Mouse (Mus musculus) midbrain, embryonic 11.5 days (tissue): ENCODE data around the gene Ptger4. TPM values are rescaled to one million over a fixed set of nuclear protein-coding genes. Genes with fewer than 3 reads are reported as not detected.

ENCODE experiments used
- ATAC-seq: fragments of 200-750 bp; cut with Nextera tagmentation; 2 replicates; pipeline ENCODE4 v1.8.0; 2017; ENCODE audit warnings: moderate TSS enrichment, moderate library complexity; ENCODE audit not compliant: low FRiP score
- DNase-seq: peaks from one replicate; pipeline ENCODE4 v3.0.0; 2015; ENCODE audit warnings: low spot score; ENCODE audit errors: missing footprints
- H3K27ac ChIP-seq: fragments of 300-500 bp; sonication (generic); 2 replicates; pipeline ENCODE4 v1.5.1; 2014; ENCODE audit warnings: low read depth, low read length
- H3K27me3 ChIP-seq: fragments of 300-500 bp; sonication (generic); 2 replicates; pipeline ENCODE4 v1.6.1; 2014; ENCODE audit warnings: mild to moderate bottlenecking, low read length, moderate library complexity, mixed read lengths; ENCODE audit not compliant: control insufficient read depth, insufficient read depth
- H3K36me3 ChIP-seq: fragments of 300-500 bp; sonication (generic); 2 replicates; pipeline ENCODE4 v1.6.1; 2014; ENCODE audit warnings: mild to moderate bottlenecking, low read length, moderate library complexity, mixed read lengths; ENCODE audit not compliant: control insufficient read depth, insufficient read depth
- H3K4me1 ChIP-seq: fragments of 300-500 bp; sonication (generic); 2 replicates; pipeline ENCODE4 v1.6.1; 2014; ENCODE audit warnings: low read length; ENCODE audit not compliant: control insufficient read depth, insufficient read depth
- H3K4me2 ChIP-seq: fragments of 300-500 bp; sonication (generic); 2 replicates; pipeline ENCODE4 v1.6.1; 2014; ENCODE audit warnings: mild to moderate bottlenecking, moderate library complexity
- H3K4me3 ChIP-seq: fragments of 300-500 bp; sonication (generic); 2 replicates; pipeline ENCODE4 v1.5.1; 2014; ENCODE audit warnings: low read depth, low read length
- H3K9ac ChIP-seq: fragments of 300-500 bp; sonication (generic); 2 replicates; pipeline ENCODE4 v1.6.1; 2014; ENCODE audit warnings: low read length
- H3K9me3 ChIP-seq: fragments of 300-500 bp; sonication (generic); 2 replicates; pipeline ENCODE4 v1.6.1; 2016; ENCODE audit warnings: low read length; ENCODE audit not compliant: control insufficient read depth
- WGBS: fragments of 180-500 bp; shearing (Covaris S2); extraction: QIAGEN DNeasy Blood & Tissue Kit; methylation state at CpG from one replicate; pipeline ENCODE4 v1.1.7; 2014; 5-methylcytosine and 5-hydroxymethylcytosine counted together
- polyA plus RNA-seq: library from polyadenylated mRNA; unstranded; fragments of >200 nt; fragmentation: Nextera tagmentation; extraction: Ambion mirVana; gene quantifications from 2 replicates; pipeline ENCODE4 v1.2.1, GENCODE M21; 2014

Gene Ptger4
- polyA plus RNA-seq, 1 experiment from 2014 or later = 0.38 TPM

DNA sequence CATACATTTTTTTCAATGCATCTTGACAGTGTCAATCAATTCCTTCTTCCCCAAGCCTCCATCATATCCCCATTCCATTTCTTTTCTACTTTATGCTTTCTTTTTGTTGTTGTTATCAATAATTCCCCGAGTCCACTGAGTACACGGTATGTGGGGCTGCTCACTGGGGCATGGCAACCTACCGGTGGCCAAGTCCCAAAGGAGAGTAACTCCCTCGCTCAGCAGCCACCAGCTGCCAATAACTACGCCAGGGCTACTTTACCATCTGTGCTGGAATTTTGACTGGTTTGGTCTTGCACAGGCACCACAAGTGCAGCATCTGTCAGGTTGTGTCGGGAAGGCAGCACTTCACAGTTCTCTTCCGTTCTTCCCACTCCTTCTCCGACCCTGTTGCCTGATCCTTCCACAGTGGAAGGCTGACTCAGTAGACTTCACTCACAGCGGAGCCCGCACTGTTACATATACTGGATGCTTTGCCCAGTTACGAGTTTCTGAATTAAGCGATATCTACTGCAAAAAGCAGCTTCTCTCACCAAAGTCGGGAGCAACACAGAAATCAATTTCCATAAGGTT is 18.2 kb upstream of the Ptger4 start:
- Histone ChIP-seq H3K4me2 (no peak overlapping the region), H3K9ac (no peak overlapping the region), H3K27ac (no peak overlapping the region), H3K27me3 (no peaks in the 10 kb centered on the region), H3K4me3 (no peak overlapping the region), H3K4me1 (no peaks in the 10 kb centered on the region), H3K9me3 (no peaks in the 10 kb centered on the region), H3K36me3 (no peaks in the 10 kb centered on the region)
- WGBS = 88% methylated on average over 13 of the region's 13 CpGs
- DNase-seq = peak; percentile 69
- no peak for ATAC-seq

DNA sequence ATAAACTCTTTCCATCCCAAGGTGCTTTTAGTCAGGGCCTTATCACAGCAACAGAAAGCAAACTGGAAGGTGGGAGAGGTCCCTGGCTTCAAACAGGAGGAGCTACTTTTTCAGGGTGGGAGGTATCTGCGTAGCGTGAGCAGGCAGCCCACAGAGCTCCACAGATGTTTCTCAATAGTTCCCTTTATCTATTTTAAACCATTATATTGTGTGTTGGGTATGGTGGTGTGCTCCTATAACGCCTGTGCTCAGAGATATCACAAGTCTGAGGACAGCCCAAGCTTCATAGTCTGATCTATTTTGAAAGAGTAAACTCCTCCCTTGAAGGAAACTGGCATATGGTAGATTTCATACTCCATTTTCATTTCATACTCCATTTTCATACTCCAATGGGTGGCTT is 17.0 kb upstream of the Ptger4 start:
- H3K27ac ChIP-seq = no peak overlapping the region
- H3K9me3 ChIP-seq = no peaks in the 10 kb centered on the region
- ATAC-seq (no peak), DNase-seq (no peak)
- no peaks in the 10 kb centered on the region for H3K36me3 ChIP-seq
- no peaks in the 10 kb centered on the region for H3K27me3 ChIP-seq
- no peak overlapping the region for H3K4me3 ChIP-seq
- no peaks in the 10 kb centered on the region for H3K4me1 ChIP-seq
- 85% methylated on average over 3 of the region's 3 CpGs for WGBS
- no peak overlapping the region for H3K9ac ChIP-seq
- no peak overlapping the region for H3K4me2 ChIP-seq

DNA sequence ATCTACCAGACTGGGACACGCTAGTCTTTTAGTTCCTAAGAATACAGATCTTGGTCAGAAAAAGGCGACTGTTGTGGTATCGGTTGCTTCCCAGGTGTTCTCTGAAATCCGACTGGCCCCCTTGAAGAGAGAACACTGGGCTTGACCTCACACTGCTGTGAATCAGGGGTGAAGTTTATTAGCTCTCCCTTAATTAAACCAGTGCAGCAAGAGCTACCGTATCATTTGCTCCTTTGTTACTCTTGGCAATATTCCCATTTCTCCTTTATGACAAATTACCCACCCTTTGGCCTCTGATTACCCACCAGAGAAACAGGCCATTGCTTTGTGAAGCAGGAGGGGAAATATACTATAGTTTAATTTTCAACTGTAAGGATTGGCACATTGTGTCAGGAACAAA is 16.2 kb upstream of the Ptger4 start:
- Histone ChIP-seq H3K27me3 (no peaks in the 10 kb centered on the region), H3K36me3 (no peaks in the 10 kb centered on the region), H3K4me1 (no peaks in the 10 kb centered on the region), H3K27ac (no peak overlapping the region), H3K4me3 (no peak overlapping the region), H3K9me3 (no peaks in the 10 kb centered on the region), H3K4me2 (no peak overlapping the region), H3K9ac (no peak overlapping the region)
- ATAC-seq = no peak
- DNase-seq = peak; percentile 6
- WGBS = 79% methylated on average over 5 of the region's 5 CpGs

DNA sequence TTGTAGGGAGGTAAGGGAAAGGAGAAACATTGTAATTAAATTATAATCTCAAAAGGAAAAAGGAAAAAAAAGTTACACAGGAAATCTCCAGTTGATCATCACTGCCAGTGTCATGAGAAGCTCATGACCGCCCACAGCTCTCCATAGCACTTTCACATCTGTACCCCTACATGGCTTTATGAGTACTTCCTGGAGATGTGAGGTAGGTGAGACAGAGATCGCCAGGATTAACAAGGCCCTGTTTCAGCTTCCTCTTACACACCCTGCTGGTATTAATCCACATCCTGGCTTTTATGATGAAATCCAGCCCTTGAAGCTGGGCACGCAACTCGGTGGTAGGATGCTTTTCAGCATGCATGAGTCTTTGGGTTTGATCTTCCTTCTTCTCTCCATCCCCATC is 6.2 kb upstream of the Ptger4 start:
- no peak overlapping the region for H3K4me3 ChIP-seq
- no peak overlapping the region for H3K9ac ChIP-seq
- WGBS = 86% methylated on average over 4 of the region's 4 CpGs
- H3K27ac ChIP-seq = no peak overlapping the region
- H3K36me3 ChIP-seq = no peaks in the 10 kb centered on the region
- DNase-seq (peak; percentile 4), ATAC-seq (no peak)
- H3K27me3 ChIP-seq = peaks cover 7% of the 10 kb centered on the region
- H3K4me1 ChIP-seq = no peaks in the 10 kb centered on the region
- H3K4me2 ChIP-seq = no peak overlapping the region
- H3K9me3 ChIP-seq = no peaks in the 10 kb centered on the region

DNA sequence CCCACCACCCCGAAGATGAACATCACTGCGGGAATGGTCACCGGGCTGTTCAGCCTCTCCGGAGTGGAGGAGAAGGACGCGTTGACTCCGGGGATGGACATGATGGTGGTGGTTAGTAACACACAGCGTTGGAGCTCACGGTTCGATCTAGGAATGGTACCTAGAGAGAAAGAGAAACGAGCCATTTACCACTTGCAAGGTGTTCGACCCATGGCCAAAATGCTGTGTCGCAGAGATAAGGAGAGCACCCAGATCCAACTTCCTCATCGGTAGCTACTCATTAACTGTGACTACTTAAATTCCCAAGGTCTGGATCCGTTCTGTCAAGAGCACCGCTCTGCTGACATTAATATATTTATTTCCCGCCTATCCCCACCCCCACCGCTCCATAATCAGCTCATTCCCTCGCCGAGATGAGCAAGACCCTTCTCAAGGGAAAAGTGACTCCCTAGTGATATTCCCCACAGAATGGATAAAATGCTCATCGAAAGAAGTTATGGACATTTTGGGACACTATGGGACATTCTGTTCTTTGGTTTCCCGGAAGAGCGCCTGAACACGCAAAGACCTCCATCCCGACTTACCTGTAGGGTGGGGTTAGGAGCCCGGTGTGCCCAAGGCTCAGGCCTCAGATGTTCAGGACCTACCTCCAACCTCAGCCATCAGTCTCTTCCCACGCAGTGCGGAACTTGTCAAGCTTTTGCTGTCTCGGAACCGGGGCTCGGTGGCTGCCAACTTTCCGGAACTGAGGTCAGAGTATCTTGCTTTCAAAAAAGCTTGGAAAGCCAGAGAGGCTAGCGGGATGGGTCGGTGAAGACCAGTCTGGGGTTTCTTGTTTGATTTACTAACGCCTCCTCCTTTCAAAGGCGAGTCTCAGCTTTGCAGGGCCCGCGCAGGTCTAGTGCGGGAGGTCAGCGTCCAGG is 690 bp downstream of the Ptger4 start:
- peaks cover 19% of the 10 kb centered on the region for H3K4me1 ChIP-seq
- no peak overlapping the region for H3K27ac ChIP-seq
- WGBS = 8% methylated on average over 40 of the region's 40 CpGs
- H3K36me3 ChIP-seq = no peaks in the 10 kb centered on the region
- H3K4me3 ChIP-seq = peak overlapping the region; percentile 48
- DNase-seq (peak; percentile 91), ATAC-seq (peak; percentile 0; the same call in 1 of the 2 replicates)
- peak overlapping the region; percentile 92 for H3K4me2 ChIP-seq
- peaks cover 43% of the 10 kb centered on the region for H3K27me3 ChIP-seq
- peak overlapping the region; percentile 49; the same call in 1 of the 2 replicates for H3K9ac ChIP-seq
- no peaks in the 10 kb centered on the region for H3K9me3 ChIP-seq

DNA sequence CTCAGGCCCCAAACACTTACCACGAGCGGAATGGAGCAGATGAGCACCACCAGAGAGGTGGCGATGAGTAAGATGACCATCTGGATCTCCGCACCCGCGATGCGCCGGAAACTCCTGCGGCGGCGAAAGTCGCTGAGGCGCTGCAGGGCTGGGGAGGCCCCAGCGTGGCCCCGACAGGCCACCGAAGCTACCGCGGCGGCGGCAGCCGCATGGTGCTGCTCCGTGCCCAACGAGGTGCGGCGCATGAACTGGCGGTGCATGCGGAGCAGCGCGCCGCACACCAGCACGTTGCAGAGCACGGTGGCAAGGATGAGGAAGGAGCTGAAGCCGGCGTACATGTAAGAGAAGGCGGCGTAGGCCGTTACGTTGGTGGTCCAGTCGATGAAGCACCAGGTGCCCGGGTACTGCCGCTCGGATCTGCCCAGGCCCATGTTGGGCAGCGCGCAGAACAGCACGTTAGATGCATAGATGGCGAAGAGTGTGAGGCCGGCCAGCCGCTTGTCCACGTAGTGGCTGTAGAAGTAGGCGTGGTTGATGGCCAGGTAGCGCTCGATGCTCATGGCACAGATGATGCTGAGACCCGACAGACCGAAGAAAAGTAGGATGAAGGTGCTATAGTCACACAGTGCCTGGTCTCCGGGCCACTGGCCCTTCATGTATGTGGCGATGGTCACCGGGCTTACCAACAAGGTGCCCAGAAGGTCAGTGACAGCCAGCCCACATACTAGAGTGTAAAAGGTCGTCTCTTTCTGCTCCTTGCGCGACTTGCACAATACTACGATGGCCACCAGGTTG is 1.5 kb downstream of the Ptger4 start:
- peak overlapping the region; percentile 42; the same call in 1 of the 2 replicates for H3K9ac ChIP-seq
- ATAC-seq (peak; percentile 53), DNase-seq (peak; percentile 94)
- peaks cover 19% of the 10 kb centered on the region for H3K4me1 ChIP-seq
- H3K27me3 ChIP-seq = peaks cover 43% of the 10 kb centered on the region
- H3K9me3 ChIP-seq = no peaks in the 10 kb centered on the region
- H3K4me3 ChIP-seq = peak overlapping the region; percentile 48
- no peaks in the 10 kb centered on the region for H3K36me3 ChIP-seq
- peak overlapping the region; percentile 92 for H3K4me2 ChIP-seq
- H3K27ac ChIP-seq = no peak overlapping the region
- 3% methylated on average over 61 of the region's 61 CpGs for WGBS

DNA sequence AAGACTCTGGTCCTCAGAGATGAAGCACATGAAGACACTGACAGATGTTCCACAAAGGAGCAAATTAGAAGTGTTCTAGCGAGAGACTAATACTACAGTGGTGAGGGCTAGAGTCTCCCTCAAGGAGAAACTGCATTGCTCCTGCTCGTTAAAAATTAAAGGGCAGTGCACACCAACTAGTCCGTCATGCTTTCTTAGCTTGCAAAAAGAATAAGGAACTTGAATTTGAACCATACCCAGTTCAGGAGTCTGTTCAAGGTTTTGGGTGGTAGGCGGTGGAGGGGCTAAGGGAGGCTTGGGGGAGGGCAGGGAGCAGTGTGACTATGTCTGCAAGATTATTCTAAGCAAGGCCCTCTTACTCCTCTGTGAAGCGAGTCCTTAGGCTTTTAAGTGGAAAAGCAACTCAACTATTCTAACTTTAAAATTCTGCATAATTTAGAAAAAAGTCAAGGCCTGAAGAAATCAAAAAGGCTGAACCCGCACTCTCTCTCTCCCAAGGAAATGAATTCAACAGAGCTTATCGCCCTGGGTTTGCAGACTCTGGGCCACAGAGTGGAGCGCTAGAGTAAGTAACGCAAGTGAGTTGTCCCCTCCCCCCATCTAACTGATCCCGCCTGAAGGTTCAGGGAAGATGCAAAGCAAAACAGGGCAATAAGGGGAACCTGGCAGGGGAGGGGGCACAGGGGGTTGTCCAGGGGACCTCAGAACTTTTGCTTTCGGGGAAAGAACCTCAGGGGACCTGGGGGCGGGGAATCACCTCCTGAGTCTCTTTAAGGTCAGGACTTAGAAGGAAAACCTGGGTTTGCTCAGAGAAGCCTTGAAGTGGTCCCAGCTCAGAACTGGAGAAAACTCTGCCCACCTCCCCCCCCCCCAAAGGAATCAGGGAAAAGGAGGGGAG is 2.4 kb downstream of the Ptger4 start:
- no peaks in the 10 kb centered on the region for H3K9me3 ChIP-seq
- peaks cover 19% of the 10 kb centered on the region for H3K4me1 ChIP-seq
- ATAC-seq (no peak; the same call in 1 of the 2 replicates), DNase-seq (peak; percentile 94)
- H3K4me2 ChIP-seq = peak overlapping the region; percentile 92
- peaks cover 43% of the 10 kb centered on the region for H3K27me3 ChIP-seq
- 20% methylated on average over 12 of the region's 12 CpGs for WGBS
- H3K36me3 ChIP-seq = no peaks in the 10 kb centered on the region
- no peak overlapping the region for H3K27ac ChIP-seq
- peak overlapping the region; percentile 48 for H3K4me3 ChIP-seq
- no peak overlapping the region for H3K9ac ChIP-seq

DNA sequence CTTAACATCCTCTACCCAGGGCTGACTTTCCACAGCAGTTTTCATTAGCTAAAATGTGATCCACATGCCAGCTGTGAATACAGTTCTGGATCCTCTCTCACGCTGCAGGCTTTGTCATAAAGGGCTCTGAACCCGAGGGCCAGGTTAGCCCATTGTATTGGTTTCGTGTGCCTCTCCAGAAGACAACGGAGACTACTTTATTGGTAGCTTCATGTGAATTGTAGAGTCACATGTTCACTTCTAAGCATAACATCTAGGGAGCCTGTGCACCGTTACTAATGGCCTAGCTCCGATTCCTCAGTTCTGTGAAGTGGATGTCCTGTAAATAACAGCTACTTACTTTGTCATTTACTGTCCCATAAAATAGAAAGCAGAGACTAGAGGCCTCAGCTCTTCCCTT is 3.6 kb downstream of the Ptger4 start:
- no peak overlapping the region for H3K4me3 ChIP-seq
- WGBS = 85% methylated on average over 6 of the region's 6 CpGs

More for the DNA sequence above, 3.6 kb downstream of the Ptger4 start:
- ATAC-seq (no peak), DNase-seq (no peak)
- Histone ChIP-seq H3K9ac (no peak overlapping the region), H3K27ac (no peak overlapping the region), H3K36me3 (no peaks in the 10 kb centered on the region), H3K27me3 (peaks cover 36% of the 10 kb centered on the region), H3K9me3 (no peaks in the 10 kb centered on the region), H3K4me1 (peaks cover 19% of the 10 kb centered on the region), H3K4me2 (no peak overlapping the region)
